Mouse (Mus musculus): ENCODE data around the gene Phka2. TPM values are rescaled to one million over a fixed set of nuclear protein-coding genes. Genes with fewer than 3 reads are reported as not detected.
A peak's percentile ranks its signal among the peaks of the same experiment; 100 is the strongest.

Gene Phka2
- total and polyA plus RNA-seq, 3 experiments, result 16.6 to 31.0 TPM; not detected in 1

DNA sequence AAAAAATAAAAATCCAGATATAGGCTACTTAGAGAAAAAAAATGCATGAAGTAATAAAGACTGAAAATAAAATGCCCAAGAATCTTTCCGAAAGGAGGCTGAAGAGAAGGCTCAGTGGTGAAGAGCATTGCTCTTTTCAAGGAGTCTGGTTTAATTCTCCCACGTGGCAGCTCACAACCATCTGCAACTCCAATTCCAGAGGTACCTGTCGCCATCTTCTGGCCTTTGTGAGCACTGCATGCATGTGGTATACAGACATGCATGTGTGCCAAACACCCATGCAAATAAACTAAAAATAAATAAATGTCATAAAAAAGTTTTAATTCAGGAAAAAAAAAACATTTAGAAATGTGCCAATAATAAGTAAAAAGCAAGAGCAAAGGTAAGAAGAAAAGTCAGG, 107.9 kb downstream of the Phka2 start (continued):
- TF ChIP-seq MAX (IDR thresholded peaks at IDR 0.05; ENCODE audit: low read length), result peak; percentile 95
- no peak for TF ChIP-seq POLR2AphosphoS5 (IDR thresholded peaks at IDR 0.05; ENCODE audit: borderline replicate concordance, low read depth, low read length)
- TF ChIP-seq MAZ (IDR thresholded peaks at IDR 0.05; ENCODE audit: low read depth, low read length), result no peak
- TF ChIP-seq NRF1 (IDR thresholded peaks at IDR 0.05; ENCODE audit: insufficient read depth, low read depth, low read length, poor library complexity, severe bottlenecking), result no peak
- no peak for TF ChIP-seq TBP (IDR thresholded peaks at IDR 0.05; ENCODE audit: low read depth, low read length)
- TF ChIP-seq BHLHE40 (IDR thresholded peaks at IDR 0.05; ENCODE audit: borderline replicate concordance, low read depth, low read length), result peak; percentile 49; the same call in 1 of the 2 replicates
- no peak for TF ChIP-seq MEF2A (IDR thresholded peaks at IDR 0.05; ENCODE audit: extremely low read depth, insufficient replicate concordance, low read depth, low read length, poor library complexity, severe bottlenecking)
- TF ChIP-seq ZNF384 (IDR thresholded peaks at IDR 0.05; ENCODE audit: low read depth, low read length), result peak; percentile 20; the same call in 1 of the 2 replicates
- TF ChIP-seq CHD1 (IDR thresholded peaks at IDR 0.05; ENCODE audit: low read depth, low read length), result no peak
- no peak for TF ChIP-seq USF2 (IDR thresholded peaks at IDR 0.05; ENCODE audit: borderline replicate concordance in 1 of 2, insufficient read depth in 1 of 2, low read depth in 1 of 2, low read length in 2 of 2)
- no peak for TF ChIP-seq GABPA (IDR thresholded peaks at IDR 0.05; ENCODE audit: low read depth, low read length)
- no peak for TF ChIP-seq POLR2A (IDR thresholded peaks at IDR 0.05; ENCODE audit: control insufficient read depth in 1 of 2, insufficient read depth in 1 of 2, low read depth in 1 of 2, low read length in 2 of 2, poor library complexity in 1 of 2)
- TF ChIP-seq MXI1 (IDR thresholded peaks at IDR 0.05; ENCODE audit: low read depth, low read length), result peak; percentile 94
- peak; percentile 95 for TF ChIP-seq ZC3H11A (IDR thresholded peaks at IDR 0.05; ENCODE audit: low read depth, low read length)
- no peak for TF ChIP-seq ETS1 (IDR thresholded peaks at IDR 0.05; ENCODE audit: low read depth, low read length)
- TF ChIP-seq RCOR1 (IDR thresholded peaks at IDR 0.05; ENCODE audit: low read depth, low read length), result no peak
- no peak for TF ChIP-seq E2F4 (IDR thresholded peaks at IDR 0.05; ENCODE audit: borderline replicate concordance, low read depth, low read length)
- TF ChIP-seq NELFE (IDR thresholded peaks at IDR 0.05; ENCODE audit: low read depth, low read length), result 0 out of 2 replicates have a peak, but pooled peaks have one; percentile 25
- TF ChIP-seq EP300 (IDR thresholded peaks at IDR 0.05; ENCODE audit: low read depth in 1 of 2, low read length in 2 of 2), result no peak

- Histone ChIP-seq H3K4me3 (ENCODE audit: control insufficient read depth in 1 of 2, insufficient read depth in 1 of 2, low read depth in 2 of 2, low read length in 2 of 2) (no peak overlapping the region), H3K4me1 (ENCODE audit: control insufficient read depth in 1 of 2, insufficient read depth in 2 of 2, low read length in 2 of 2) (no peaks in the 10 kb centered on the region), H3K27me3 (ENCODE audit: control insufficient read depth in 1 of 2, insufficient read depth in 2 of 2, low read length in 2 of 2) (peaks cover 1 to 2% of the 10 kb centered on the region in 2 experiments), H3K36me3 (ENCODE audit: control insufficient read depth in 1 of 2, insufficient read depth in 2 of 2, low read length in 2 of 2) (no peaks in the 10 kb centered on the region), H3K27ac (ENCODE audit: control insufficient read depth, low read depth, low read length) (no peak overlapping the region), H3K9me3 (replicated peaks; ENCODE audit: insufficient read depth, low read length) (no peaks in the 10 kb centered on the region), H3K79me2 (ENCODE audit: control insufficient read depth, insufficient read depth, low read length, poor library complexity) (no peaks in the 10 kb centered on the region), H3K9ac (ENCODE audit: control insufficient read depth, low read depth, low read length, poor library complexity, severe bottlenecking) (no peak overlapping the region)
- TF ChIP-seq CTCF (IDR thresholded peaks at IDR 0.05 in 2 of 3, conservative IDR thresholded peaks at IDR 0.05 in 1 of 3; ENCODE audit: control insufficient read depth in 1 of 3, insufficient read depth in 1 of 3, low read depth in 2 of 3, low read length in 3 of 3, poor library complexity in 1 of 3, severe bottlenecking in 1 of 3) (no peak), SIN3A (IDR thresholded peaks at IDR 0.05; ENCODE audit: low read length) (no peak), KAT2A (conservative IDR thresholded peaks at IDR 0.05; ENCODE audit: low read depth, low read length) (no peak), TCF12 (IDR thresholded peaks at IDR 0.05; ENCODE audit: low read depth, low read length) (no peak), TBP (IDR thresholded peaks at IDR 0.05; ENCODE audit: low read depth, low read length) (no peak), TAL1 (IDR thresholded peaks at IDR 0.05; ENCODE audit: low read length) (no peak), BHLHE40 (IDR thresholded peaks at IDR 0.05; ENCODE audit: borderline replicate concordance, low read depth, low read length) (no peak), UBTF (IDR thresholded peaks at IDR 0.05; ENCODE audit: borderline replicate concordance, insufficient read depth, low read depth, low read length) (no peak), MAX (IDR thresholded peaks at IDR 0.05; ENCODE audit: low read length) (no peak), USF2 (IDR thresholded peaks at IDR 0.05; ENCODE audit: borderline replicate concordance in 1 of 2, insufficient read depth in 1 of 2, low read depth in 1 of 2, low read length in 2 of 2) (no peak), ZKSCAN1 (IDR thresholded peaks at IDR 0.05; ENCODE audit: low read depth, low read length) (no peak), ZMIZ1 (IDR thresholded peaks at IDR 0.05; ENCODE audit: low read depth, low read length) (no peak), JUND (IDR thresholded peaks at IDR 0.05; ENCODE audit: low read depth, low read length) (no peak), GATA1 (IDR thresholded peaks at IDR 0.05; ENCODE audit: low read depth, low read length) (no peak)
- DNase-seq (ENCODE audit: low read depth, low spot score), result no peak
These were observed 108.5 kb downstream of the Phka2 start for GRCm38 (mm10) chrX:160610482-160610881.
